Mouse (Mus musculus): Measurements from ENCODE around the gene Nxph1.

Nxph1 gene

DNA sequence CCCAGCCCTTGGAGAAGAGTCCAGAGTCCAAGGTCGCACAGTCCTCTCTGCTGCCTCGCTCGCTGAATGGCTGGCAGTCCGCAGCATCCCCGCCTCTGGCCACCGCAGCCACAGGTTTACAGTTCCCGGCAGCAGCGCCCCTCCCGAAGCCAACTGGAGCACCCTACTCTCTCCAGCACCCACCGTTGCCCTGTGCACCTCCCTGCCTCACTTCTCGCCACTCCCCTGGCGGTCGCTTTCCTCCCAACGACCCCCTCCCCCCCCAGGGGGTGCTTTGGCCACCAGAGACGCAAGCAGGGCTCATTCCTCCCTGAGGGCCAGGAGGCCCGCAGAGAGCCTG lies at the start of gene Nxph1:
Nxph1 (plus strand) TSS at position 301 of the 340 bp plus-strand sequence.
- ATAC-seq (ENCODE audit: low TSS enrichment): no peak

DNA sequence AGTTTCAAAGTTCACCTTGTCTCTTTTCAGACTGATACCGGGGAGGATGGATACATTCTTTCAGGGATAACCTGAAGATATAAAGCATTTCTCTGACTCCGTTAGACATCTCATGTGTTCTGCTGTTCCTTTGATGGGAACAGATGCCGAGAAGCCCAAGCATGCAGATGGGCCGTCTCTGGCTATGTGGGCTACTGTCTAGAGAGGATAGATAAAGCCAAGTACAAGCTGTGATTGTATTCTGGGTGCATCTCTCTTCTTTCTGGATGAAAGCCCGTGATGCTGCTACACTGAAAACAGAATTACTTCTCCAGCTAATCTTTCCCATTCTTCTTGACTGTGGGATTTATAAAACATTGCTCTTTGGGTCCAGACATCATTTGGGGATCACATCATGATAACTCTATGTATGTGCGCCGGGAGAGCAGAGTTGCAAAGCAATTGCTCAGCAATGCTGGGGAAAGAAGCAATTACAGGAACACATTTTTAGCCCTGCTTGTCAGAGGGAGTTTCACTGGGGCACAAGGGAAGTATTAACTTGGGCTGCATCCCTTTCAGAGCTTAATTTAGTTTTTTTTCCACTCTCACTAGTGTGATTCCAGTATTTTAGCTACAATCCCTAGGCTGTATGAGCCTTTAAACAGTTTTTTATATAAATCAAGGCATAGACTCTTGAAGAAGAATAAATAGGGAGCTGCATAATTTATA lies 48.1 kb upstream of the Nxph1 start:
- peak; percentile 97 for ATAC-seq (ENCODE audit: low TSS enrichment)

DNA sequence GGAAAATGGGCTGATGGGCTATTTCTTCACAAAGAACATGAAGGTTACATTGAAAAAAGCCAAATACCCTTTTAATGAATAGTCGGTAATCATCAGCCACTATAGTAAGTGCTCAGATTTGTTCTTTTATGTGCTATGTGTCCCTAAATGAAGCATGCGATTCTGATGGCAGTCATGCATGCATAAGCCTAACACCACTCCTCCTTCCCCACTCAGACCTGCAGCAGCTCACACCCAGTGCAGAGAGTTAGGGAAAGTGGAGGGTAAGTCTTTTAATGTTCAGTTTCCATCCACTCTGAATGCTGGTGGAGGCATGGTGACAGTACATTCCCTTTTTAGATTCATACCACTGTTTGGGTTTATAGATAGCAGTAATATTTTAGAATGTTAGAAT lies 47.5 kb upstream of the Nxph1 start:
- no peak for ATAC-seq (ENCODE audit: low TSS enrichment)

DNA sequence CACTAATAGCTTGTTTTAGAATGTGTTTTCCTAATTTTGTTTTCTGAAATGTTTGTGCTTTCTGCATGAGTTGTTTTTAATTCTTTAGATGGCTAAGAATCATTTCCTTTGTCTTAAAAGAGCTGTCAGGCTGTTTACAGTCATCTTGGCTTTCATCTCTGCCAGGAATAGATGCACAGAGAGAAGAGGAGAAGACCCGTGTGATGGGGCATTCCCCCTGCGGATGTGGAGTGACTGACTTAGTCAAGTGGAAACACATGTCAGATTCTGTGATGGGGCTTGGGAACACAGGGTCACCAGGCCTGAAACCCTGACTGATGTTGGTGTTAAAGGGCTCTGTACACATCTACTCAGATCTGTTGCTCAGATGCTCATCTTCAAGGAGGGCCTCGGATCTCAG lies 40.3 kb upstream of the Nxph1 start:
- no peak for ATAC-seq (ENCODE audit: low TSS enrichment)

DNA sequence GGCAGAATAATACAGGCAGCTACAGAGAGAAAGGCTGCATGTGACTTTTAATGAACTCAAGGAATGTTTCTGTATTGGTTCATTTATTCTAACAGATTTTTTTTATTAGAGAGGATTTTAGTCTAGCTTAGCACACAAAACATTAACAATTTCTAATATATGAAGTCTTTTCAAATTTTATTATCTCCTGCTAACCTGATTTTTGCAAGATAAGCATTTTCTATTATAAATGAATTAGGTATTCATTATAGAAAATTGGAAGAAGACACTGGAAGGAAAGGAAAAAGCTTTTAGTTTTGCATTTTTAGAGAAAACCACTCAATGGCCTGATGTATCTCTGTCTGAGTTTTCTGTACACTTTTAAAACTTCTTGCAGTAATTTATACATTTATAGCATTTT lies 34.8 kb upstream of the Nxph1 start:
- ATAC-seq (ENCODE audit: low TSS enrichment): no peak

DNA sequence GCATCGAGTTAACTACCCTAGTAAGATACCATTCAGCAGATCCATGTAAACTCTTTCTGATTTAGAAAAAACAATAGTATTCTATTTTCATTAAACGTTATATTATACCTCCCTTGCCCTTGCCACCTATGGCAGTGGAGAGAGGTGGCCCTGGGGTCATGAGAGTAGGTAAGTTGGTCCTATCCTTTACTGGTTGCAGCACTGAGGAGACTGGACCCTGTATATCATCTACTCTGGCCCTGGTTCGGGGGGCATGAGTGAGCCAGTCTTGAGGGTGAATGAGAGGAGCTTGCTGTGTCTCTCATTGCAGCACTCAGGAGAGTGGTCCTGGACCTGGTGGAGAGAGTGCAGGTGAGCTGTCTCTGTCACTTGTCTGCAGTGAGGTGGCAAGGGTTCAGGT lies 33.5 kb upstream of the Nxph1 start:
- ATAC-seq (ENCODE audit: low TSS enrichment): no peak

DNA sequence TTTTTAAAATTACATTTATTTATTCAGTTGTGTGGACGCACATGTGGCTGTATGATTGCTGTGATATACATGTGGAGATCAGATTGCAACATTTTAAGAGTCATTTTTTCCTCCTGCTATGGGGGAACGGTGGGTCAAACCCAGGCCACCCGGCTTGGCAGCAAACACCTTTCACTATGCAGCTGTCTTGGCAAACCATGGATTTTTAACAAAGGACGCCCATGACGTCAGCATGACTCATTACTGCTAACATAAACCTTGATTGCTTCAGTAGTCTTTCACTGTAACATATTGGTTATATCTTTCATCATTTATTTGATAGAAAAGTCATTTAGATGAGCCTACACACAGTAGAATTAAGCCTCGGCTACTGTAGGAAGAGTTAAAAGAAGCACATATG lies 23.8 kb upstream of the Nxph1 start:
- ATAC-seq (ENCODE audit: low TSS enrichment): no peak

DNA sequence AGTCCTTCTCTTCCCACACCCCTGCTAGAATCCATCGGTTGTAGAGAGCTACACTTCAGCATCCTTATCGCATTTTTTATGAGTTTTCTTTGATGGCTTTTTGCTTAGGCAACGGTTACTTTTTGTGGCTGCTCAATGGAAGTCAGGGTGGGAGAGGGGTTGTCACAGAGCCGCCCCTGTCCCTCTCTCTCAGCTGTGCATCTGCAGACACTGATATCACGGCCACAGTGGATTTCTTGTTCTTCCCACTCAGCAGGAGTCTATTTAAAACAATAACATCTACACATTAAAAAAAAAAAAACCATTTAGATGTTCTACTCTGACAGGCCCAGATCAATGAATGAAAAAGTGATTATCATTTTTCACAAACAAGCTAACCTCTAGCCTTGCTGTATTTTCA lies 13.0 kb upstream of the Nxph1 start:
- ATAC-seq (ENCODE audit: low TSS enrichment): no peak

DNA sequence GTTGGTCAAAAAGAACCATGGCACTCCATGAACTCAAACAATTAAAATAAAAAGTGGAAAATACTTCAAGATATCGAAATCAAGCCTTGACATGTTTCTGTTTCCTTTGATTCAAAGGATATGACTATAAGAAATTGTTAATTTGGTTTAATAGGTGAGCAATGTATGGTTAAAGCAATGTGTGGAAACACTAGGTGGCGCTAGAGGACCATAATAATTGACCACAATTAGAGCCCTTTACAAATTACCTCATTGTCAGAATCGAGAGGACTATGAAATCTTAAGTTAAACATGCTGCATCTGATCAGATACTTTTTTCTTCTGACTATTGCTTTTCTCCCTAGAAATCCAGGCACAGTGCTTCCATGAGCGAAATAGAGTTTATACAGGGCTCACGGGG lies 12.5 kb upstream of the Nxph1 start:
- peak; percentile 93 for ATAC-seq (ENCODE audit: low TSS enrichment)

DNA sequence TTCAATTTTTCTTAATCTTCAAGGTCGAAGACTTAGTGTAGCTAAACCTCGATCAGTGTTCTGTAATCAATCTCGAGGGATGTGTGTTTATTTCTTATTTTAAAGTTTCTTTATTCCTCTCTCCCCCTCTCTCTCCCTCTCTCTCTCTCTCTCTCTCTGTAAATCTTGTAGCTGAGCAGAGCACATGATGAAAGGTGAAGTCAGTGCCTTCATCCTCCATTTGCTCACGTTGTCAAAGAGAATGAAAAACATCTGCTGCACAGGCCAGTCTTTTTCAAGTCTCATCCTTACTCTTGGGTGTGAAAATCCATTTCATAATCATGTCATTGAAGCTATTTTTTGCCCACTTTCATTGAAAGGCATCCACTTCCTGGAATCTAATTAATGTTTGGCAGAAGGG lies 12.1 kb upstream of the Nxph1 start:
- ATAC-seq (ENCODE audit: low TSS enrichment): 0 out of 2 replicates have a peak, but pooled peaks have one; percentile 9

DNA sequence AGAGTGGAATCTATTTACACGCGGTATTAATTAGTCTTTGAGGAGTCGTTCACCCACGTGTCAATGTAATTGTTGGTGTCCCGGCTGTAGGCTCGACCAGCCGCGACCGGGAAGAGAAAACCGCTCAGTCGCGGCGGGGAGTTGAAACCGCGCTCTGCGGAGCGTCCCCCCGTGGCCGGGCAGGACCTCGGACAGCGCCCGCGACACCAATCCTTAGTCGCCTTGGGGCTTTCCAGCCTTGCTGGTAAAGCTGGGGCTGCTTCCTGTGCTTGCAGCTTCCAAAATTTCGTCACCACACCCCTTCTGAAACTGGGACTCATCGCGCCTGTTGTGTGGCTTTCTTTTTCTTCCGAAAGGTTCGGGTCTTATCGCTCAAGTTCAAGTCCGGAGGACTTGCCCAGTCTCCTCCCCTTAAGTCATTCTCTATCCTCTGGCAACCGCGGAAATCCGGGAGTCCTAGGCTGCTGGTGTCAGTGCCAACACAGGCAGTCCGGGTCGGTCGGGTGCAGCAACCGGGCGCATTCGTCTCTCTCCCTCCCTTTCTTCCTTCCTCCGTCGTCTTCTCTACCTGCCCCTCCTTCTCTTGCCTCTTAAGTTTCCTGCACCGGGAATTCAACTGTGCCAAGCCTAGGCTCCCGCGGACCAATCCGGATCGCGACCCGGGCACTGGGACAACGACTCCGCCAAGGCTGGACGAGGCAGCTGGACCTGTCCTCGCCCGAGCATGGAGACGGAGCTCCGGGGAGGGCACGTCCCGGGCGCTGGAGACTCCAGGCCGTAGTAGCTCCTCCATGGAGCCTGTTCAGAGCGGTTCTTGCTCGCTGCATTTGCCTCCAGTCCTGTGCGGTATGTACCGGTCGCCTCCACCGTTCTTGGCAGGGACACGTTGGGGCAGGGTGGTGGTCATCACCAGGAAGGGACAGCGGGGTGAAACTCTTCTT lies 510 bp downstream of the Nxph1 start:
- ATAC-seq (ENCODE audit: low TSS enrichment): peak; percentile 33; the same call in 1 of the 2 replicates

DNA sequence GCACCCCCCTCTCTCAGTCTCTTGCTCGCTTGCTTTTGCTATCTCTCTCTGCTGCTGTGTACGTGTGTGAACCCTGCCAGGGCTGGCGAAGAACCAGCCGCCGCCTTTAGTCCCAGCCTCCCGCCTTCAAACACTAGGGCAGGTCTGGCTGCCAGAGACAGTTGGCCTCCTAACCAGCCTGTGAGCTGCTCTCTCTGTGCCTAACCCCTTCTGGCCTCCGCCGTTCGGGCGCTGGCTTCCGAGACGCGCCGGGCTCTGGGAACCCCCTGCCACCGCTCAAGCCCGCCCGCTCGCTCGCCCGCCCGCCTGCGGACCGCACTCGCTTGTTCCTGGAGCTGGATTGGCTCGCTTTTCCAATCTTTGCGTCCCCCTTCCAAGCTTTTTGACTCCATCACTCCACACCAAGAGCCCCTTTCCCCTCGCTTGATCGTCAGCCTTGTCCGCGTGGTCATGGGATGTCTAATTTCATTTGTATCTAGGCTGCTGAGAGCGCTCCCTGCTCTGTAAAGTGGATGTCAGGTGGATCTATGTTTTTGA lies 1.5 kb downstream of the Nxph1 start:
- peak; percentile 24 for ATAC-seq (ENCODE audit: low TSS enrichment)

DNA sequence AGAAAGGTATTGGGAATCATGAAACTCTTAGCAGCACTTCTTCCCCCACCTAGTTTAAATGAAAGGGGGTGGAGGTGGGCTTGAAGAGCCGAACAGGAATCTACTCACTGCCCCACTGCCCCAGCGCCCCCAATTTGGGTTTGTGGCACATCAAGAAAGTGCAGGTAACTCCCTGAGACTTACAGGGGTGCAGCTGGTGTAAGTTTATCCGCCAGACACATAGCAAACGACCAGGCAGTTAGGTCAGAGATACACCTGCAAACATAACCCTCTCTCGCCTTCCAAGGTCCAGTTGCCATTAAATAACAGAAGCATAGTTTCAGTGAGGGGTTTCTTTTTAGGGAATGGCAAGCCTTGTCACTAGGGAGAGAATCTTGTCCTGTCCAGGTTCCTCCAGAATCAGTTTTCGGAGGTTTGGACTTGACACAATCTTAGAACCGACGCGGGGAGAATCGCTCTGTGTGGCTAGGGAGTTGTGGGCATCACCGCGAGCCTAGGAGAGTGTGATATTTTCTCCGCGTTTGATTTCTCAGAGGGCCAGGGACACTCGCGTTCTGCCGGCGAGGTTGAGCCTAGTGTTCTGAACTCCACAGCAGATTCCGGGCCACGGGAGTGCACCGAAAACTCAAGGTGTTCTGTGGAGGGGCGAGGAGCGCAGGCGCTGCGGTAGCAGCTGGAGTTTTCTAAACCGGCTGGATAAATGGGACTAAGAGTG lies 2.5 kb downstream of the Nxph1 start:
- peak; percentile 6; the same call in 1 of the 2 replicates for ATAC-seq (ENCODE audit: low TSS enrichment)

DNA sequence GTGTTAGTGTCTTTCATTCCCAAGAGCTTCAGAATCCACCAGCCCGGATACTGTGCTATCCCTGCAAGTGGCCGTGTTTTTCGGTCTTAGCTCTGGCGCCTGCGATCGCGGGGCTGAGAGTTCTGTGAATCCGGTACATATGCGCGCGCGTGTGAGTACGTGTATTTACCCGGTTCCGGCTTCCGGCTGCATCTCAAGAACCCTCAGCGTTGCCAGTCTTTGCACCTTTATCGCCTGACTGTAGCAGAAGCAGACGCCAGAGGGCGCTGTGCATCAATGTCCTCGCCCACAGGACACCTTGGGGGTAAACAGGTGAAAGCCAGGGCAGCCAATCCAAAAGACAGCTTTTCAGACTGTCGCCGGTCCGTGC lies 3.1 kb downstream of the Nxph1 start:
- ATAC-seq (ENCODE audit: low TSS enrichment): peak; percentile 55

DNA sequence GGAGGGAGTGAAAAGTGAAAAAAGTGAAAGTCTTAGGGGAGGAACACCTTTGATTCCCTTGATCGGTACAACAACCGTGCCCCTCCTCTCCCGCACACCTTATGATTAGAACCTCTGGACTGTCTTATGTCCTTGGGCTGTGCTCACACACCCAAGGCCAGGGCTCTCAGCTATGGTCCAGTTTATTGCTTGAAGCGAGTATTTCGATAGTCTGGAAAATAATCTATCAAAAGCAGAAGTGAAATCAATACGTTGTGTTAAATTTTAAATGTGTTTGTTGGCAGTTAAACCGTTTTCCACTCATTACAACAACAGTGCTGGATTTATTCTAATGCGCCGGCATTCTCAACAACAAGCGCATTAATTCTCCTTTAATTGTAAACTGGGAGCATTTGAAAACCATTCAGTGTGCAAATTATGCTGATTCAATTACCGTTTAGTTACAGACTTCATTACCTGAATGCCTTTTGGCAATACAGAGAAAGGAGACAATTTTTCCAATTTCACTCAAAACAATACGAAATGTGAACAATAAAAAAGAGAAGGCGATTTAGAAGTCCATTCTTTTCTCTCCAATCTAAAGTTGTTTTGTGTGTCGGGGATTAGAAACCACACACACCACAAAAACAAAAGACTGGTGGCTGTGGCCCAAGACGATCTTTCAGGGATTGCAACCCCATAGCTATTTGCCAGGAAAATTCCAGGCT lies 3.8 kb downstream of the Nxph1 start:
- no peak for ATAC-seq (ENCODE audit: low TSS enrichment)

DNA sequence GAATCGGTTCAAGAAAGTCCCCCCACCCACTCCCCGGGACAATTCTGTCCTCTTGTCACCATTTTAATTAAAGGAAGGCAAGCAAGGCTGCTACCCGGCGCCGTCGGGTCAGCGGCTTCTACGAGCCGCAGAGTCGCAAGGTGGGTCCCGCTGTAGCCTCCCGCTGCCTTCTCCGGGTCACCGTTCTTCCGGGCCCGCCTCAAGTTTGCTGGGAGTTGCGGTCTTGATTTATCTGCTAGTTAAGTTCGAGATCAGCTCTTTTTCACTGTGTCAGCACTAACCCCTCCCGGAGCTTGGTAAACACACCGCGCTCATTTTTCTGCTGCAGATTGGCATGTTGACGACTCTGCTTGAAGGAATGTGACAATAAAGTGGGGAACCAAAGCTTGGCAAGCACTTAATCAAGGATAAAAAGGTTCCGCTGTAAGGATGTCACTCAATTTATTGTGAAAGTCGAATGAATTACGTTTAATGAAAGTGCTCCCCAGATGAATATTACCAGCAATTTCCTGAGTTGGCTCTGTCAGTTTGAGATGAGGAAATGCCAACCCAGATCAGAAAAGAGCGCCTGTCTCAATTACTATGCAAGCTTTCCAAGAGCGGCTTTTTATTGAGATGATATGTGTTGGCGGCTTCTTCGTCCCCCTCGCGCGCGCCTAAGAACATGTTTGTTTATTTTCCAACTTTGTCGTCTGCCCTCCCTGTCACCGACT lies 7.7 kb downstream of the Nxph1 start:
- no peak for ATAC-seq (ENCODE audit: low TSS enrichment)

DNA sequence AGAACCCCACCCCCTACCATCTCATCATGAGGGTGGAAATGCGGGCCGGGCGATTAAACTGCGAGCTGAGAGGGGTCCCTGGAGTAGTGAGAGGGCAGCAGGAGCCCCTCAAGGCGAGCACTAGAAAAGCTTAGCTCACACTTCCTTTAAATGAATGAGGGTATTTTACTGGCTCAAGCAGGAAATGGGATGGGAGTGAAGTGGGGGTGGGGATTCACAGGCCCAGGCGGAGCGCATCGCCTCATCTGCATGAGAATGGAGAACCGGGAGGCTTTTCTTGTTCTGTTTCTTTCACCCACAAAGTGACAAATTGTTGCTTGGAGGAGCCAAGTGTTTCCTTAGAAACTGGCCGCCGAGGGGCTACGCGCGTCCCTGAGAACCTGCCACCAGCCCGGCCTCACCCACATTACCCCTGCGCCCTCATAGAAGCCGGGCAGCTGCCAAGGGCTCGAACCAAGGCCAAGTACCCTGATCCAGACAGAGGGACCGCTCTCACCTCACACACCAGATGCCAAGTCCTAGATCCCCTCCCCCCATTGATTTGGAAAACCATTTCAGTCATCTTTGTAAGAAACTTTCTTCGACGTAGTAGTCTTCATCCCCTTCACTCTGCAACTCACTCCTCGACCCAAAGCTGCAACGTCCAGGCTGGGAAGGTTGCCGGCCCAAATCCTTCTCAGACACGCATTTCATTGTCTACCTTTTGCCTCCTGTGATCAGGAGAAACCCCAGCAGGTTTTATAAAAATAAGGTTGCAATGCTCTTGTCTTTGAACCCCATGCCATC lies 8.7 kb downstream of the Nxph1 start:
- ATAC-seq (ENCODE audit: low TSS enrichment): no peak

DNA sequence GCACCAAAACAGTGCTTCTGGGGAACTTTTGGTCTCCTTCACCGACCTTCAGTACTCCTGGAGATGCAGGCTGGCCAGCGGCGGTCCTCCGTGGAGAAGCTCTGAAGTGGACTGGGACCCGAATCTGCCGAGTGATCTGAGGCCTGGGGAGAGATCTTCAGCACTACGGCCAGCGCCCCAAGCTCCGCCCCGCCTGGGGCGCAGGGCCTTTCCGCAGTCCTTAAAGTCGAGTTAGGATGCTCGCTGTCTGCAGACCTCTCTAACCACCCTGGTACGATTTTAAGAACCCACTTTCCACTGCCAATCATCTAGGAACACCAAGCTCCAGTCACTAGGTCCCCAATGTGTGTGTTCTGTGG lies 9.3 kb downstream of the Nxph1 start:
- ATAC-seq (ENCODE audit: low TSS enrichment): 0 out of 2 replicates have a peak, but pooled peaks have one; percentile 32

DNA sequence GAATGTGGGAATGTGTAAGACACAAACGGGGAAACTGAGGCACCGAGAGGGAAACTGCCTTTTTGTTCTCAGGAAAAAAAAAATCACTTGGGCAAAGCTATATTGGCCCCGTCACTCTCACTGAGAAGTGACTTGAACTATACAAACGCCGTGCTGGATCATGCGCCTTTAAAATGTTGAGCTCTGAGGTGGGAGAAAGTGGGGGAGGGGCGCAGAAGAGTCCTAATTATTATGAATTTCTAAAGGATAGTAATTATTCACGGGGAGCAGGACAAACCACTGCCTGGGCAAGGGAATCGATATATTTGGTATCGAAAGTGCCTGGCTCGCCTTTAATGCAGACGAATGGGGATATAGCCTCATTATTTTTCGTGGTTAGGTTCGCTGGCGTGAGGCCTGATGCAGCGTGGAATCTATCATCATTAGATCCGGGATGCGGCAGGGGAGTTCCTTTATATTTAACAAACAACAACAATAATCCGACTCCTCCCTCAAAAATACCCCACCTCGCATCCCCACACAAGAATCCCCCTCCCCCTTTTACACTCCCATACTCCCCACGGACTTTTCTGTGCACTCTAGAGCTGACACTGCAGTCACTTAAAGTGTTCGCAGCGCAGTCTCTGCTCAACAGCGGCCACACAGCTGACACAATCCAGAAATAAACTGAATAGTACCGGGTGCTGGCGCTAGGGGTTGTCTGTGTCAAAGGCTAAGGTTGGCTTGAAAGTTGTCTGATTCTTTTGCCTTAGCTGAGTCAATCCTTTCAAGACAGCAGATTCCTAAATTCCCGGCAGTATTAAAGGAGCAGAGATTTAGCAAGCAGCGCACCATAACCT lies 10.1 kb downstream of the Nxph1 start:
- peak; percentile 50 for ATAC-seq (ENCODE audit: low TSS enrichment)
